Mouse (Mus musculus) testis, adult 2 months (tissue): Measurements from ENCODE around the gene Dcpp2. TPM values are rescaled to one million over a fixed set of nuclear protein-coding genes. Genes with fewer than 3 reads are reported as not detected.

ENCODE experiments used
- H3K27ac ChIP-seq: fragments of 200-500 bp; 2 replicates; pipeline ENCODE4 v1.5.1; 2012; ENCODE audit warnings: low read depth, low read length; ENCODE audit not compliant: control insufficient read depth, insufficient read depth
- H3K27me3 ChIP-seq: fragments of 200-500 bp; 2 replicates; pipeline ENCODE4 v1.6.1; 2012; ENCODE audit warnings: mild to moderate bottlenecking, low read length, moderate library complexity; ENCODE audit not compliant: control insufficient read depth, insufficient read depth
- H3K36me3 ChIP-seq: fragments of 200-500 bp; 2 replicates; pipeline ENCODE4 v1.6.1; 2012; ENCODE audit warnings: mild to moderate bottlenecking, low read length; ENCODE audit not compliant: control insufficient read depth, insufficient read depth
- H3K4me1 ChIP-seq: fragments of 200-500 bp; 2 replicates; pipeline ENCODE4 v1.6.1; 2012; ENCODE audit warnings: low read length; ENCODE audit not compliant: control insufficient read depth, insufficient read depth
- H3K4me3 ChIP-seq: fragments of 200-500 bp; 2 replicates; pipeline ENCODE4 v1.5.1; 2012; ENCODE audit warnings: low read depth, mild to moderate bottlenecking, low read length, moderate library complexity, mixed read lengths; ENCODE audit not compliant: control insufficient read depth
- CTCF ChIP-seq: fragments of 200-500 bp; IDR thresholded peaks from 2 replicates; pipeline ENCODE4 v1.5.1; 2012; ENCODE audit warnings: low read depth, mild to moderate bottlenecking, inconsistent platforms, low read length, moderate library complexity; ENCODE audit not compliant: control insufficient read depth, insufficient read depth, insufficient replicate concordance
- POLR2A ChIP-seq: fragments of 200-500 bp; IDR thresholded peaks from 2 replicates; pipeline ENCODE4 v1.6.1; 2012; ENCODE audit warnings: low read depth, mild to moderate bottlenecking, inconsistent platforms, low read length, moderate library complexity; ENCODE audit not compliant: control insufficient read depth
- polyA plus RNA-seq: library from polyadenylated mRNA; depleted of rRNA; stranded (reverse); fragments of >200 nt; gene quantifications from 2 replicates; pipeline ENCODE4 v1.2.3, GENCODE M21; 2012

The Dcpp2 gene
- polyA plus RNA-seq, 1 experiment = not detected

GRCm38 (mm10) chr17:23850853-23851749, 29.6 kb upstream of the Dcpp2 start:
- Histone ChIP-seq H3K27me3 (no peaks in the 10 kb centered on the region), H3K36me3 (no peaks in the 10 kb centered on the region), H3K27ac (no peak overlapping the region), H3K4me1 (no peaks in the 10 kb centered on the region), H3K4me3 (no peak overlapping the region)
- TF ChIP-seq POLR2A (no peak), CTCF (peak; percentile 45; the same call in 1 of the 2 replicates)

- Histone ChIP-seq H3K4me1 (no peaks in the 10 kb centered on the region), H3K36me3 (no peaks in the 10 kb centered on the region), H3K27ac (no peak overlapping the region), H3K27me3 (no peaks in the 10 kb centered on the region), H3K4me3 (no peak overlapping the region)
- TF ChIP-seq CTCF (peak; percentile 69; the same call in 1 of the 2 replicates), POLR2A (no peak)
Observed at GRCm38 (mm10) chr17:23853292-23853691, 27.4 kb upstream of the Dcpp2 start.

- TF ChIP-seq CTCF = no peak
- no peak for TF ChIP-seq POLR2A
- H3K36me3 ChIP-seq = no peaks in the 10 kb centered on the region
- no peak overlapping the region for H3K27ac ChIP-seq
- no peaks in the 10 kb centered on the region for H3K4me1 ChIP-seq
- no peak overlapping the region for H3K4me3 ChIP-seq
- H3K27me3 ChIP-seq = no peaks in the 10 kb centered on the region
Observed at GRCm38 (mm10) chr17:23854229-23854765, 26.4 kb upstream of the Dcpp2 start.

GRCm38 (mm10) chr17:23857193-23857592, 23.5 kb upstream of the Dcpp2 start:
- H3K4me3 ChIP-seq = no peak overlapping the region
- no peak overlapping the region for H3K27ac ChIP-seq
- no peaks in the 10 kb centered on the region for H3K36me3 ChIP-seq
- TF ChIP-seq POLR2A (no peak), CTCF (no peak)
- no peaks in the 10 kb centered on the region for H3K4me1 ChIP-seq
- no peaks in the 10 kb centered on the region for H3K27me3 ChIP-seq

- H3K36me3 ChIP-seq = no peaks in the 10 kb centered on the region
- H3K27me3 ChIP-seq = no peaks in the 10 kb centered on the region
- no peak overlapping the region for H3K27ac ChIP-seq
- TF ChIP-seq POLR2A = no peak
- TF ChIP-seq CTCF = no peak
- H3K4me1 ChIP-seq = no peaks in the 10 kb centered on the region
- H3K4me3 ChIP-seq = no peak overlapping the region
Observed at GRCm38 (mm10) chr17:23857913-23858312, 22.8 kb upstream of the Dcpp2 start.

- H3K27me3 ChIP-seq = no peaks in the 10 kb centered on the region
- H3K4me1 ChIP-seq = peaks cover 5% of the 10 kb centered on the region
- H3K36me3 ChIP-seq = no peaks in the 10 kb centered on the region
- H3K27ac ChIP-seq = no peak overlapping the region
- TF ChIP-seq CTCF = no peak
- H3K4me3 ChIP-seq = no peak overlapping the region
Observed at GRCm38 (mm10) chr17:23862926-23863325, 17.8 kb upstream of the Dcpp2 start.

DNA sequence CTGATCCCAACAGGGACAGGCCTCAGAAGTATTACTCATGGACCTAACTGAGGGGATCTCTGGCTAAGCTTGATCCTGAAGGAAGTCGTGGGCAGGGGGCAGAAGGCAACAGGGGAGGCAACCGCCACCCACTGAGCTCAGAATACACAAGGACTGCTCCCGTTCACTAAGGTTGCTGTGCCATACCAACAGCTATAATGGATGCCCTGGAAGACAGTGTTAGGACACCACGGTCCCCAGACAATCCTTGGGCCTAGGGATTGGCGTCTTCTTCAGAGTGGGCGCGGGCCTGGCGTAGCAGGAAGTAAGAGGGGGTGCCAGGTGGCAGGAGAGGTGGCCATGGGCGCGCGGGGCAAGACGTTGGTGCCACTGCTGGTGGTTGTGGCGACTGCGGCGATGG, 12.9 kb upstream of the Dcpp2 start, which contains the start of gene Prss21:
TSS of gene Prss21 (plus strand) at position 301 of the 400 bp plus-strand sequence.
- TF ChIP-seq POLR2A (peak; percentile 62; the same call in 1 of the 2 replicates), CTCF (no peak)
- no peaks in the 10 kb centered on the region for H3K36me3 ChIP-seq
- H3K4me3 ChIP-seq = peak within 1 kb of the TSS; percentile 89
- H3K27ac ChIP-seq = peak within 1 kb of the TSS; percentile 47
- no peaks in the 10 kb centered on the region for H3K27me3 ChIP-seq
- H3K4me1 ChIP-seq = peaks cover 12% of the 10 kb centered on the region
